Mouse (Mus musculus) gastrocnemius, adult 2 months (tissue): ENCODE measurements around the gene Nfx1. TPM values are rescaled to one million over a fixed set of nuclear protein-coding genes. Genes with fewer than 3 reads are reported as not detected.

Source experiments
- DNase-seq: peaks from one replicate; pipeline ENCODE4 v3.0.0; 2022
- H3K27ac ChIP-seq: fragments of 200-600 bp; 2 replicates; pipeline ENCODE4 v1.8.1; 2022; ENCODE audit warnings: mild to moderate bottlenecking
- H3K4me3 ChIP-seq: fragments of 200-600 bp; 2 replicates; pipeline ENCODE4 v1.8.1; 2022; ENCODE audit warnings: mild to moderate bottlenecking, moderate library complexity
- CTCF ChIP-seq: fragments of 200-600 bp; IDR thresholded peaks from 2 replicates; pipeline ENCODE4 v1.8.1; 2022; ENCODE audit warnings: antibody characterized with exemption, mild to moderate bottlenecking, moderate library complexity
- intact Hi-C: fragments of 180-260 bp; cut with DNase I; formaldehyde crosslinking; loops from one replicate; pipeline ENCODE4 v1.15.1; 2025
- microRNA-seq: library from miRNA; unstranded; fragments of <30 nt; microRNA quantifications from one replicate; pipeline ENCODE4 v1.2.0, GENCODE M21; 2021
- total RNA-seq, 2 experiments: library from RNA; stranded (reverse); gene quantifications; 2 replicates each; pipeline ENCODE4 v1.2.3; 2021

The Nfx1 gene
- total RNA-seq, 2 experiments from 2014 or later: 22.6 to 22.7 TPM

GRCm38 (mm10) chr4:41056742-41057332 lies 86.1 kb downstream of the Nfx1 start:
- intact Hi-C loops: loop anchor here (10.0 kb wide), 1 partner anchor 228 kb away; no protein-coding TSS in a partner anchor
- no peak for TF ChIP-seq CTCF
- no peak for DNase-seq
- Histone ChIP-seq H3K4me3 (no peak overlapping the region), H3K27ac (no peak overlapping the region)

GRCm38 (mm10) chr4:41057361-41057760 lies 86.7 kb downstream of the Nfx1 start:
- H3K4me3 ChIP-seq: no peak overlapping the region
- no peak overlapping the region for H3K27ac ChIP-seq
- intact Hi-C loops: loop anchor here (10.0 kb wide), 1 partner anchor 227 kb away; no protein-coding TSS in a partner anchor
- no peak for TF ChIP-seq CTCF
- DNase-seq: no peak

DNA sequence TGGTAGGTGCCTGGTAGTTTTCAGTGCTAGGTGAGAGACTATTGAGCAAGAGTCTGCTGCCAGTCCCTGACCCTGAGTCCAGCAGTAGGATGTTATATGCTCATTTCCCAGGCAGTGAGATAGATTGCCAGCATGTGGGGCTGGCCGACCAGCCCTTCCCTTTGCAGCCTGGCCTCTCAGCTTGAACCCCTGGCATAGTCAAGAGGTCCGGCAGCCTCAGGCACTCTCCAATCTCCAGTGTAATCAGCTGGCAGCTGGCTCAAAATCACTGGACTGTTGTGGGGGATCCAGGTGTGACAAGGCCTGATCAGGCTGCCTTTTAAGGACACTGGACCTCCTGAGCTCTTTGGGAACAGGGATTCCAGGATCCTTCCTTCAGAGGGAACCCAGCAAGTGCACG lies 92.6 kb downstream of the Nfx1 start:
- intact Hi-C loops: no loop called here
- H3K4me3 ChIP-seq: no peak overlapping the region
- no peak for DNase-seq
- no peak overlapping the region for H3K27ac ChIP-seq
- no peak for TF ChIP-seq CTCF

- intact Hi-C loops: no loop called here
- DNase-seq: peak; percentile 41
- peak; percentile 65 for TF ChIP-seq CTCF
- H3K4me3 ChIP-seq: peak overlapping the region; percentile 19; the same call in 1 of the 2 replicates
- no peak overlapping the region for H3K27ac ChIP-seq
Observed at GRCm38 (mm10) chr4:41063894-41064673, 93.4 kb downstream of the Nfx1 start.

DNA sequence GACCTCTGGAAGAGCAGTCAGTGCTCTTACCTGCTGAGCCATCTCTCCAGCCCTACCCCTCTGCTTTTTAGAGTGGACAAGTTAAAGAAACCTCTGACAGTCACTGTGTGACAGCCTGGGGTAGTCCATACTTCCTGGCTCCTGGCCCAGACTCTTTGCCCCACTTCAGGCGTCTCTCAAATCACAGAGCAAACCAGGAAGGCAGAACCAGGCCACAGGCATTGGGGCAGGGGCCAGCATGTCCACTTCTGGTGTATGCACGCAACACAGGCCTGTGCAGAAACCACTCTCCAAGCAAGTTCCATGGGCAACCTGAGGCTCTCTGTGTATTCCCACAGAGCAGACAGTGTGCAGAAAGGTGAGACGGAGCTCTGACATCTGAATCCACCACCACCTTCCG lies 94.5 kb downstream of the Nfx1 start:
- Histone ChIP-seq H3K4me3 (no peak overlapping the region), H3K27ac (no peak overlapping the region)
- intact Hi-C loops: no loop called here
- DNase-seq: no peak
- no peak for TF ChIP-seq CTCF

DNA sequence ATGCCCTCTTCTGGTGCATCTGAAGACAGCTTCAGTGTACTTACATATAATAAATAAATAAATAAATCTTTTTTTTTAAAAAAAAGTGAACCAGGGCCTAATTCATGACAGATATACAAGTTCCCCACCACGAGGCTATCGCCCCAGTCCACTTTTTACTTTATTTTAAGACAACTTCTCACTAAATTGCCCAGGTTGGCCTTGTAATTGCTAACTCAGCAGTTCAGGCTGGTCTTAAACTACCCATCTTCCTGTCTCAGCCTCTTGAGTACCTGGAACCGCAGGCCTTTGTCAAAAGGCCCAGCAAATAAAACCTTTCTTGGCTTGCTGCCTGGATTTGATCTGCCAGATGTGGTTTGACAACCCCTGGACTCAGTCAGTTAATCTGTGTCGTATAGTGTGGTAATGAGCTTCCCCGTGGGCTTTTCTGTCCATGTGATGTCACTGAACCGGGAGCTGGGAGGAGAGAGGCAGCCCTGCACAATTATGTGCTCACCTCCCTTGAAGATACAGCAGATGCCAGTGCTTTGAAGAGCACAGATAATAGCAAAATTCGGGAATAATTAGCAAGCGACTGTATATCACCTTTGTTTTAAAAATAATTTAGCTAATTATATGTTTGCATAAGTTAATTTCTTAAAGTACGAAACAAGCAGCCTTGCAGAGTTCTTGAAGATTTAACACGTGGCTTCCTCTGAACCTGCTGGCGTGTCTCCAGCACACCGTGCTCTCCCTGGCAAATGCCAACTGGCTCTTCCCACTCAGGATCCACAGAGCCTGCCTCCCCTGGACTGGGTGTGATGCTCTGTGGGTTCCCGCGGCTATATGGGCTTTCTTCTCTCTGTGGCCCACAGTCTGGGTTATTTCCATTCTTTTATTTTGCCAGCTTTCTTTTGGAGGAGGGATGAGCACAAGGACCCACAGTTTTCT lies 101.1 kb downstream of the Nfx1 start:
- TF ChIP-seq CTCF: no peak
- Histone ChIP-seq H3K4me3 (no peak overlapping the region), H3K27ac (no peak overlapping the region)
- intact Hi-C loops: no loop called here
- DNase-seq: no peak

DNA sequence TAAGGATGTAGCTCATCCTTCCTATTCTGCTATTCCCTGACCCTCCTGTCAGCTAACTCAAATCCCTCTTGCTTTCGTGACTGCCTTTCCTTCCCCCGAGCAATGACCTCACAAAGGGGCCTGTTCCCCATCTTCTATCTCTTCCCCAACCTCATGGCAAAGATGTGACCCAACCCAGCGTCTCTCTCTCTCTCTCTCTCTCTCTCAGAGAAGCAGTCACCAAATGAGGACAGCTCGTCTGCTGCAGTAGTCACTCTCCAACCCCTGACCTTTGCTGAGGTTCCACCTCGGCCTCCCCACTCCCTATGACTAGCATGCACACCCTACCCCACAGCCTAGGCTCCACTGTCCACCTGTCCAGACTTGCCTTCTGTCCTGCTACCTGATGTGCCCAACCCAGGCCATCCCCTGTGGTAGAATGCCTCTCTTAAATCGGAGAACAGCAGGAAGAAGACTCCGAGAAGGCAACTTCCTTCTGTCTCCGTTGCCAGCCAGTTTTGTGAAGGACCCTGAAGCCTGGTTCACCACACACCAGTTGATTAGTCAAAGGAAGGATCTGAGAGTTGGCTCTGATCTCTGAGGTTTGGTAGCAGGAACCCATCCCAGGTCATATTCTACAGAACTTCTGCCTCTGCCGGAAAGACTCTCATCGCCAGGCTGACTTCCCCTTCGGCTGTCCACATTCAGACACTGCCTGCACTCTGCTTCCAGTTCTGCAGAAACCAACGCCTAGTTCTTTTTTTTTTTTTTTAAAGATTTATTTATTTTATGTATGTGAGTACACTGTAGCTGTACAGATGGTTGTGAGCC lies 102.5 kb downstream of the Nfx1 start:
- no peak for DNase-seq
- TF ChIP-seq CTCF: no peak
- intact Hi-C loops: no loop called here

GRCm38 (mm10) chr4:41074461-41074860 lies 103.8 kb downstream of the Nfx1 start:
- Histone ChIP-seq H3K4me3 (no peak overlapping the region), H3K27ac (no peak overlapping the region)
- intact Hi-C loops: no loop called here
- no peak for DNase-seq
- no peak for TF ChIP-seq CTCF

More for the DNA sequence above, 102.5 kb downstream of the Nfx1 start:
- H3K4me3 ChIP-seq: no peak overlapping the region
- H3K27ac ChIP-seq: no peak overlapping the region

Small RNA genes within 50 kb of the gene (microRNA-seq; reads per million reads assigned to microRNA genes)
- not detected for gene Mir3094

Other genes with a start within 250 kb of the Nfx1 start
- 10 to 100 TPM; 42.7 to 77.1 TPM for gene Dnaja1, start 248.8 kb upstream of the Nfx1 start, total RNA-seq
- 10 to 100 TPM; 33.1 to 34.2 TPM for gene Smu1, start 213.0 kb upstream of the Nfx1 start, total RNA-seq
- gene B4galt1, start 116.9 kb upstream of the Nfx1 start, total RNA-seq: 10 to 100 TPM; 30.5 to 42.2 TPM
- not detected for gene Spink4, start 50.9 kb upstream of the Nfx1 start, total RNA-seq
- 100 to 1,000 TPM; 201 to 232 TPM for gene Bag1, start 22.6 kb upstream of the Nfx1 start, total RNA-seq
- gene Chmp5, start 22.5 kb upstream of the Nfx1 start, total RNA-seq: 10 to 100 TPM; 19.8 to 24.3 TPM
- gene Aqp7, start 77.2 kb downstream of the Nfx1 start, total RNA-seq: 10 to 100 TPM in 1 of 2 experiments, 1 to 10 TPM in 1; 9.3 to 11.2 TPM
- gene Aqp3, start 127.3 kb downstream of the Nfx1 start, total RNA-seq: not detected
- gene Nol6, start 153.5 kb downstream of the Nfx1 start, total RNA-seq: 10 to 100 TPM; 13.9 to 17.5 TPM
- gene Ube2r2, start 164.8 kb downstream of the Nfx1 start, total RNA-seq: 100 to 1,000 TPM; 152 to 193 TPM